Mouse (Mus musculus): ENCODE measurements at regions not wholly inside any gene's neighbourhood (a gene's known extent, or its start where the extent isn't known, plus 50 kb on each side); places are given as distances from the start of the nearest gene placed in this dataset.

- DNase-seq (ENCODE audit: extremely low spot score, low read depth, low spot score), result no peak
Measured at GRCm38 (mm10) chr3:132479275-132479674, 150.3 kb upstream of the Gimd1 start.

- DNase-seq (ENCODE audit: extremely low spot score, low read depth, low spot score), result no peak
Measured at GRCm38 (mm10) chr3:132484814-132485213, 144.8 kb upstream of the Gimd1 start.

GRCm38 (mm10) chr3:132485553-132485952, 144.1 kb upstream of the Gimd1 start:
- DNase-seq (ENCODE audit: extremely low spot score, low read depth, low spot score), result no peak

DNA sequence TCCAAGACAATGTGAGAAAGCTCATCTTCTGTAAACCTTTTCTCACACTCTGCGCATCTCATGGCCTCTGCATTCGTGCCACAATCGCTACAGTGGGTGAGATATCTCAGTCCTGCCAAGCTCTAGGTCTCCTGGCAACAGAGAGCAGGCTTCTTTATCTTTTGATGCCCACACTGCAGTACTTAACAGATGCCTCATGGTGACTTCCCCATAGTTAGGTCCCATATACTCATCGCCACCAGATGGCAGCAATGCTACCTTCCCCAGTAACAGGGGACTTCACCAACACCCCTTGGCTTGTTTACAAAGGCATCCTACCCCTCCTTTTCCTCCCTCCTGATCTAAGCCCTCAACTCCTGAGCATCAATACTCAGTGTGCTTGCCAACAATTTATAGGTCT, 123.5 kb upstream of the Gimd1 start:
- DNase-seq (ENCODE audit: extremely low spot score, low read depth, low spot score), result peak; percentile 76

- DNase-seq (ENCODE audit: extremely low spot score, low read depth, low spot score), result no peak
Measured at GRCm38 (mm10) chr3:132510240-132510639, 119.4 kb upstream of the Gimd1 start.

GRCm38 (mm10) chr3:132512526-132513102, 117.0 kb upstream of the Gimd1 start:
- no peak for DNase-seq (ENCODE audit: extremely low spot score, low read depth, low spot score)

DNA sequence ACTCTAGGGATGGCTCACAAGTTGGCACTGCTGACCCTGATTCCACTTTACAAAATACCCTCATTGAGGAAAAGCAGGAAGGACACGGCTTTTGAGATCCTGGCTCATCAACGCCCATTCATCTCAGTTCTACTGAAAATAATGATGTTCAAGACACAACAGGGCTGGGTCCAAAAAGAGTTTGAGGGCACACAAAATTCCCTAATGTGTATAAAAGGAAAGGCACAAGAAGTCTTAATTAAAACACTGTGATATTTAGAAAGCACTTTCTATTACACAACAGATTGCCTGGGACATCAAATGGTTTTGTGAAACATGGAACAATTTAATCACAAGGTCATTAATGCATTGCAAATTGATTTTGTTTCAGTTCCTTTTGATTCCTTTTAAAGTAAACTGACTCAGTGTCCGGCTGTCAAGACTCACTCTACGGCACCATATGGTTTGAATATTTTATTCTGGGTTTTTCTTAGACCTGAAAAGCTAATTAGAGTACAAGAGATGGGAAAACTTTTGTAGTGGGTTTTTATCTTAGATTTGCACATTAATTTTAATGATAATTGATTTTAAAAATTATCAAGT, 96.2 kb upstream of the Gimd1 start:
- no peak for DNase-seq (ENCODE audit: extremely low spot score, low read depth, low spot score)

DNA sequence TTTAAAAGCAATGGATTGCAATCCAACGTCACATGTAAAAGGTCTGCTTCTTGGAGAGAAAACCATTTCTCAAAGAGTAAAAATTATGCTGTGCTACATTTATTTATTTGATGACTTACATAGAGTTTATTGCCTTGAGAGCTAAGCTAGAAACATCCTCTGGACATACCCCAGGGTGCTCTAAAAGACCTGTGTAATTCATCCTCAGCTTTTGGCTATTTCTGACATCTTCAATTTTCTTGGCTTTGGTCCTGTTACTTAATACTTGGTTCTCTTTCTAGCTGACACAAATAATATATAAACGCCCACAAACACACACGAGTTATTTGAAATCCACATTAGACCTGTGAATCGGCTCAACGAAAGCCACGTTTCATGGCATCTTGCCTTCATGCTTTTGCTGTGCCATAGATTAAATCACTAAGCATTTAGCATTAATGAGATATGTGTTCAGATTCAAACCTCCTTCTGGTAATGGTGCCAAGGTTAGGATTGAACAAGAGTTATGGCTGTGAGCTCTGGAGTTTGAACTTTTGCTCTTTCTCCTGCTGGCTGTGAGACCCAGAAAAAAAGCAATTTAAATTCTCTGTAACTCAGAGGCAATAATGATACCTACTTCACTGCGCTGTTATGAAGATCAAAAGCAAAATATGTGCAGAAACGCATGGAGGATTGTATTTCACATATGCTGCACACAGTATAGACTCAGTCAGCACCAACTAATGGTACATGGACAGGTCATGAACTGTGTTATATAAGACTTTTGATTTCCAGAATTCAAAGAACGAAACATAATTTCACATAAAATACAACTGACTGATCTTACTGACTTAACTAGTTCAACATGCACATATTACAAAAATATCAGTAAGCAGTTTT, 89.6 kb upstream of the Gimd1 start:
- no peak for DNase-seq (ENCODE audit: extremely low spot score, low read depth, low spot score)

GRCm38 (mm10) chr3:132551238-132551808, 78.3 kb upstream of the Gimd1 start:
- no peak for DNase-seq (ENCODE audit: extremely low spot score, low read depth, low spot score)

DNA sequence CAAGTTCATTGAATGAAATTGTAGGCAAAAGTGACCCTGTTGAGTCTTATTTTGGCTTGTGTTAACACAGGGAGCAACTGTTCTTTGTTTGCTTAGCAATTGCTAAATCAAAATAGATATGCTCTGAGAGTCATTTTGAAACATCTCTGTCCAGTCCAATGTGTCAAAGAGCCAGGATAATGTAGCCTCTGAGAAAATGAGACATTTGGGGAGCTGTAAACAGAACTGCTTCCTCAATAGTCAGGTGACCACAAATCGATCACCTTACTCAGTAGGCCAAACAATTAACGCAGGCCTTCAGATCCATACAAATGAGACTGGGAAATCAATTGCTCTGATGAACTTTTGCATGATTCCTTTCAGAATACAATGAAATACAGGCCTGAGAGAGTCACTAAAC, 63.9 kb upstream of the Gimd1 start:
- no peak for DNase-seq (ENCODE audit: extremely low spot score, low read depth, low spot score)

- DNase-seq (ENCODE audit: extremely low spot score, low read depth, low spot score), result no peak
Measured at GRCm38 (mm10) chr3:132566301-132566700, 63.3 kb upstream of the Gimd1 start.

Data from hindlimb bud, embryonic 11.5 days (tissue).